Mouse (Mus musculus) CH12.LX (cell line): ENCODE measurements at regions not wholly inside any gene's neighbourhood (a gene's known extent, or its start where the extent isn't known, plus 50 kb on each side); places are given as distances from the start of the nearest gene placed in this dataset.
"Not testable (repeated sequence)": the region's sequence is repeated elsewhere in the genome, so short reads cannot be mapped to it uniquely, and the experiment has no call there.

ENCODE experiments used
- CHD1 ChIP-seq: IDR thresholded peaks from 2 replicates; pipeline ENCODE4 v1.6.1; 2012; ENCODE audit warnings: low read depth, low read length, improper control_type of control experiment, inconsistent platforms
- CTCF ChIP-seq, 2 experiments: IDR thresholded peaks in 1 of 2; conservative IDR thresholded peaks in 1 of 2; 2 replicates each; pipeline ENCODE4 v1.5.1; 2011 to 2012; ENCODE audit warnings: low read depth in 2 of 2, low read length in 2 of 2, improper control_type of control experiment in 1 of 2, inconsistent platforms in 1 of 2, mild to moderate bottlenecking in 1 of 2, moderate library complexity in 1 of 2
- E2F4 ChIP-seq: IDR thresholded peaks from 2 replicates; pipeline ENCODE4 v1.6.1; 2011; ENCODE audit warnings: low read depth, low read length, improper control_type of control experiment; ENCODE audit not compliant: insufficient replicate concordance
- EP300 ChIP-seq: IDR thresholded peaks from 2 replicates; pipeline ENCODE4 v1.6.1; 2011; ENCODE audit warnings: low read length, improper control_type of control experiment
- IRF4 ChIP-seq: IDR thresholded peaks from 2 replicates; pipeline ENCODE4 v1.6.1; 2014; ENCODE audit warnings: low read depth, mild to moderate bottlenecking, inconsistent platforms, low read length, improper control_type of control experiment
- MAFK ChIP-seq: IDR thresholded peaks from 2 replicates; pipeline ENCODE4 v1.6.1; 2011; ENCODE audit warnings: low read length, improper control_type of control experiment; ENCODE audit not compliant: insufficient replicate concordance
- MAX ChIP-seq: IDR thresholded peaks from 2 replicates; pipeline ENCODE4 v1.6.1; 2011; ENCODE audit warnings: low read length, improper control_type of control experiment
- MXI1 ChIP-seq: IDR thresholded peaks from 2 replicates; pipeline ENCODE4 v1.6.1; 2011; ENCODE audit warnings: mild to moderate bottlenecking, low read depth, low read length, improper control_type of control experiment
- NRF1 ChIP-seq: IDR thresholded peaks from 2 replicates; pipeline ENCODE4 v1.6.1; 2014; ENCODE audit warnings: low read depth, mild to moderate bottlenecking, inconsistent platforms, low read length, improper control_type of control experiment, moderate library complexity
- POLR2A ChIP-seq: IDR thresholded peaks from 2 replicates; pipeline ENCODE4 v1.6.1; 2011; ENCODE audit warnings: low read depth, mild to moderate bottlenecking, improper control_type of control experiment, low read length
- SMC3 ChIP-seq: IDR thresholded peaks from 2 replicates; pipeline ENCODE4 v1.6.1; 2011; ENCODE audit warnings: low read depth, low read length, improper control_type of control experiment
- TCF12 ChIP-seq: IDR thresholded peaks from 2 replicates; pipeline ENCODE4 v1.6.1; 2014; ENCODE audit warnings: low read depth, mild to moderate bottlenecking, inconsistent platforms, low read length, improper control_type of control experiment

DNA sequence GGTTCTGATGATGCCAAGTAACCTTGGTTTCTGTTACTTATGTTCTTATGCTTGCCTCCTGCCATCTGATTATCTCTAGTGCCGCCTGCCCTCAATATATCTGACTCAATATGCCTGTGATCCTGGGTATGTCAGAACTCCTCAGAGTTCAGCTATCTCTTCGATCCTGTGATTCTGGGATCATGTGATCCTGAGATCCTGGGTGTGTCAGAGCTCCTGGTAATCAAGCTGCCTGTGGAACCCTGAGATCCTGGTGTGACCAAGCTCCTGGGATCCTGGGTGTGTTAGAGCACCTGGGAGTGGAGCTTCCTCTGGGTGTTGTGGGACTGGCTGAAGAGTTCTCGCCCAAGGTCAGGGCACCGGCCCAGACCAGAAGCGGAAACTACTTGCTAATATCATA lies 147.1 kb upstream of the Gm37988 start:
- TF ChIP-seq E2F4; SMC3; POLR2A; MAFK; CTCF (conservative IDR thresholded peaks at IDR 0.05 in 1 of 2, IDR thresholded peaks at IDR 0.05 in 1 of 2; ENCODE audit: low read depth in 2 of 2, low read length in 2 of 2); NRF1; TCF12; CHD1; EP300; MXI1; MAX; IRF4: not testable (repeated sequence)
